ENCODE assay signal across 15 mouse cellular contexts in genomic region chr7:19328425-19328824, GRCm38 (mm10). TPM values are rescaled to one million over a fixed set of nuclear protein-coding genes. Genes with fewer than 3 reads are reported as not detected.
DNase-seq lines count a peak whose midpoint lies in the region; ATAC-seq and TF ChIP-seq lines count a peak whose summit lies in the region.
"Had no signal": no experiment of that assay in that cellular context is flagged by ENCODE, and none has a peak within 500 bp of the region (broad histone marks: within the 10 kb centered on the region; RNA-seq: fewer than 3 reads in every experiment).

No protein-coding gene starts in this region.

- TF ChIP-seq POLR2A in MEL (IDR thresholded peaks at IDR 0.05; ENCODE audit: control insufficient read depth in 1 of 2, insufficient read depth in 1 of 2, low read depth in 1 of 2, low read length in 2 of 2, poor library complexity in 1 of 2), result no peak

- no peak for DNase-seq in heart, postnatal 0 days (ENCODE audit: low spot score)
- DNase-seq in heart, postnatal 36 days, result no peak
- peak; percentile 22 for DNase-seq in lung, embryonic 14.5 days
- no peak for DNase-seq in lung, postnatal 4 days
- DNase-seq in MEL (ENCODE audit: low read depth, low spot score), result peak; percentile 57
- DNase-seq in splenic B cell, adult 2 months (ENCODE audit: low read depth, low spot score), result peak; percentile 60
- DNase-seq in midbrain, embryonic 11.5 days (ENCODE audit: low spot score, missing footprints), result no peak
- no peak for DNase-seq in left cerebral cortex, postnatal 4 days
- DNase-seq: cerebellum, adult 8-10 months; embryo, embryonic 11 days; layer of hippocampus, adult 9-11 months; lung, adult 18-20 months had no signal

- TF ChIP-seq CTCF in heart, postnatal 0 days (IDR thresholded peaks at IDR 0.05; ENCODE audit: low read depth), result peak; percentile 14; the same call in 1 of the 2 replicates
- peak; percentile 48 for TF ChIP-seq CTCF in lung, embryonic 14.5 days (IDR thresholded peaks at IDR 0.05; ENCODE audit: low read depth)
- peak in 2 of 3 experiments; percentile 43 to 48; a peak in 4 of 6 replicates for TF ChIP-seq CTCF in MEL (IDR thresholded peaks at IDR 0.05 in 2 of 3, conservative IDR thresholded peaks at IDR 0.05 in 1 of 3; ENCODE audit: control insufficient read depth in 1 of 3, insufficient read depth in 1 of 3, low read depth in 2 of 3, low read length in 3 of 3, poor library complexity in 1 of 3, severe bottlenecking in 1 of 3)

- peak; percentile 21; the same call in 1 of the 2 replicates for TF ChIP-seq RAD21 in MEL (IDR thresholded peaks at IDR 0.05; ENCODE audit: low read depth, low read length)

- intact Hi-C loops in heart, postnatal 36 days (cut with DNase I), result no loop called here
- intact Hi-C loops in left cerebral cortex, postnatal 4 days (cut with DNase I), result no loop called here

- H3K9me3 ChIP-seq in heart, postnatal 0 days (replicated peaks; ENCODE audit: control insufficient read depth, low read length), result no peaks in the 10 kb centered on the region
- H3K9me3 ChIP-seq in lung, embryonic 14.5 days (ENCODE audit: low read depth, low read length), result no peaks in the 10 kb centered on the region
- H3K9me3 ChIP-seq in MEL (replicated peaks; ENCODE audit: insufficient read depth, low read length), result no peaks in the 10 kb centered on the region
- no peaks in the 10 kb centered on the region for H3K9me3 ChIP-seq in midbrain, embryonic 11.5 days (ENCODE audit: control insufficient read depth, low read length)
- H3K9me3 ChIP-seq: heart, embryonic 15.5 days; hindbrain, embryonic 15.5 days had no signal

- H3K27ac ChIP-seq in heart, postnatal 0 days (ENCODE audit: low read depth), result no peak overlapping the region
- no peak overlapping the region for H3K27ac ChIP-seq in lung, embryonic 14.5 days (ENCODE audit: low read depth)
- H3K27ac ChIP-seq in MEL (ENCODE audit: control insufficient read depth, low read depth, low read length), result no peak overlapping the region
- H3K27ac ChIP-seq in midbrain, embryonic 11.5 days (ENCODE audit: low read depth, low read length), result no peak overlapping the region
- H3K27ac ChIP-seq: hindbrain, embryonic 15.5 days; kidney, embryonic 15.5 days had no signal

- no peak overlapping the region for H3K4me2 ChIP-seq in heart, postnatal 0 days (ENCODE audit: low read depth, low read length)
- no peak overlapping the region for H3K4me2 ChIP-seq in lung, embryonic 14.5 days
- H3K4me2 ChIP-seq in midbrain, embryonic 11.5 days, result no peak overlapping the region
- H3K4me2 ChIP-seq: heart, embryonic 15.5 days had no signal

- H3K4me1 ChIP-seq in heart, postnatal 0 days (ENCODE audit: control insufficient read depth, insufficient read depth), result peaks cover 18% of the 10 kb centered on the region
- H3K4me1 ChIP-seq in lung, embryonic 14.5 days (ENCODE audit: insufficient read depth), result peaks cover 11% of the 10 kb centered on the region
- peaks cover 10 to 23% of the 10 kb centered on the region in 2 experiments for H3K4me1 ChIP-seq in MEL (ENCODE audit: control insufficient read depth in 1 of 2, insufficient read depth in 2 of 2, low read length in 2 of 2)
- peaks cover 12% of the 10 kb centered on the region; the same call in 1 of the 2 replicates for H3K4me1 ChIP-seq in midbrain, embryonic 11.5 days (ENCODE audit: control insufficient read depth, insufficient read depth, low read length)

- H3K4me3 ChIP-seq in heart, postnatal 0 days (ENCODE audit: low read depth, low read length), result no peak overlapping the region
- no peak overlapping the region for H3K4me3 ChIP-seq in lung, embryonic 14.5 days (ENCODE audit: low read depth, low read length)
- H3K4me3 ChIP-seq in MEL (ENCODE audit: control insufficient read depth in 1 of 2, insufficient read depth in 1 of 2, low read depth in 2 of 2, low read length in 2 of 2), result no peak overlapping the region
- no peak overlapping the region for H3K4me3 ChIP-seq in midbrain, embryonic 11.5 days (ENCODE audit: low read depth, low read length)
- H3K4me3 ChIP-seq: heart, embryonic 15.5 days; hindbrain, embryonic 15.5 days; kidney, embryonic 15.5 days had no signal

- no peak overlapping the region for H3K9ac ChIP-seq in heart, postnatal 0 days (replicated peaks; ENCODE audit: low read depth, low read length)
- no peak overlapping the region for H3K9ac ChIP-seq in lung, embryonic 14.5 days
- H3K9ac ChIP-seq in MEL (ENCODE audit: control insufficient read depth, low read depth, low read length, poor library complexity, severe bottlenecking), result no peak overlapping the region
- no peak overlapping the region for H3K9ac ChIP-seq in midbrain, embryonic 11.5 days (ENCODE audit: low read length)
- H3K9ac ChIP-seq: kidney, embryonic 15.5 days had no signal

- H3K79me2 ChIP-seq in MEL (ENCODE audit: control insufficient read depth, insufficient read depth, low read length, poor library complexity), result no peaks in the 10 kb centered on the region

- no peaks in the 10 kb centered on the region for H3K36me3 ChIP-seq in heart, postnatal 0 days (replicated peaks; ENCODE audit: control insufficient read depth, insufficient read depth, low read length)
- H3K36me3 ChIP-seq in lung, embryonic 14.5 days (ENCODE audit: insufficient read depth), result no peaks in the 10 kb centered on the region
- H3K36me3 ChIP-seq in MEL (ENCODE audit: control insufficient read depth in 1 of 2, insufficient read depth in 2 of 2, low read length in 2 of 2), result peaks cover 0 to 18% of the 10 kb centered on the region in 2 experiments; a peak in 2 of 4 replicates
- H3K36me3 ChIP-seq in splenic B cell, adult 2 months (ENCODE audit: control insufficient read depth, insufficient read depth, low read length, poor library complexity, severe bottlenecking), result no peaks in the 10 kb centered on the region
- no peaks in the 10 kb centered on the region for H3K36me3 ChIP-seq in midbrain, embryonic 11.5 days (ENCODE audit: control insufficient read depth, insufficient read depth, low read length)
- H3K36me3 ChIP-seq: heart, embryonic 15.5 days; hindbrain, embryonic 15.5 days; kidney, embryonic 15.5 days had no signal

- TF ChIP-seq EP300 in heart, postnatal 0 days (IDR thresholded peaks at IDR 0.05; ENCODE audit: low read depth), result no peak
- no peak for TF ChIP-seq EP300 in MEL (IDR thresholded peaks at IDR 0.05; ENCODE audit: low read depth in 1 of 2, low read length in 2 of 2)

- ATAC-seq in heart, postnatal 0 days (ENCODE audit: insufficient read depth, low read depth), result no peak
- no peak for ATAC-seq in lung, embryonic 14.5 days (ENCODE audit: insufficient read depth)
- no peak for ATAC-seq in midbrain, embryonic 11.5 days (ENCODE audit: low FRiP score)

- no peaks in the 10 kb centered on the region for H3K27me3 ChIP-seq in heart, postnatal 0 days (ENCODE audit: control insufficient read depth, insufficient read depth, low read length)
- H3K27me3 ChIP-seq in lung, embryonic 14.5 days (ENCODE audit: insufficient read depth, low read length), result no peaks in the 10 kb centered on the region
- H3K27me3 ChIP-seq in MEL (ENCODE audit: control insufficient read depth in 1 of 2, insufficient read depth in 2 of 2, low read length in 2 of 2), result no peaks in the 10 kb centered on the region; a peak in 1 of 4 replicates
- no peaks in the 10 kb centered on the region for H3K27me3 ChIP-seq in splenic B cell, adult 2 months (ENCODE audit: control insufficient read depth, insufficient read depth, low read length, poor library complexity, severe bottlenecking)
- H3K27me3 ChIP-seq in midbrain, embryonic 11.5 days (ENCODE audit: control insufficient read depth, insufficient read depth, low read length), result no peaks in the 10 kb centered on the region
- H3K27me3 ChIP-seq: heart, embryonic 15.5 days; hindbrain, embryonic 15.5 days; kidney, embryonic 15.5 days had no signal

RNA-seq across cellular contexts. Expression of gene Ercc1, which starts 16.2 kb away (rescaled TPM):
- 26.2 and 40.5 TPM in 2 replicates for total RNA-seq in heart, postnatal 0 days (2014; rRNA removed; ENCODE audit: low replicate concordance)
- polyA plus RNA-seq in heart, postnatal 0 days (2015; fragmentation: Nextera tagmentation; extraction: Ambion mirVana), result 55.2 and 61.0 TPM in 2 replicates
- 10 to 100 TPM; 43.4 to 48.0 TPM for total RNA-seq in heart, postnatal 36 days (2021)
- 88.6 and 90.5 TPM in 2 replicates for polyA plus RNA-seq in lung, embryonic 14.5 days (2014; fragmentation: Nextera tagmentation; extraction: Ambion mirVana)
- 22.2 and 25.9 TPM in 2 replicates for total RNA-seq in MEL (2012; rRNA removed)
- polyA plus RNA-seq in MEL (2012; ENCODE audit: insufficient read depth in 1 of 2, insufficient read length in 2 of 2, low read depth in 1 of 2, low replicate concordance in 2 of 2, missing spikeins in 1 of 2), result 10 to 100 TPM in 1 of 2 experiments, not detected in 1; 37.5 TPM
- 111 and 118 TPM in 2 replicates for polyA plus RNA-seq in midbrain, embryonic 11.5 days (2014; fragmentation: Nextera tagmentation; extraction: Ambion mirVana)
- total RNA-seq in left cerebral cortex, postnatal 4 days (2021), result 10 to 100 TPM; 60.1 to 70.9 TPM

RNA-seq across cellular contexts. Expression of gene Fosb, which starts 18.6 kb away (rescaled TPM):
- total RNA-seq in heart, postnatal 0 days (2014; rRNA removed; ENCODE audit: low replicate concordance), result 0.39 and 0.80 TPM in 2 replicates
- 0.05 and 0.10 TPM in 2 replicates for polyA plus RNA-seq in heart, postnatal 0 days (2015; fragmentation: Nextera tagmentation; extraction: Ambion mirVana)
- under 1 TPM; 0.14 to 0.86 TPM for total RNA-seq in heart, postnatal 36 days (2021)
- not detected in 2 replicates for polyA plus RNA-seq in lung, embryonic 14.5 days (2014; fragmentation: Nextera tagmentation; extraction: Ambion mirVana)
- total RNA-seq in MEL (2012; rRNA removed), result 0.04 and 0.10 TPM in 2 replicates
- polyA plus RNA-seq in MEL (2012; ENCODE audit: insufficient read depth in 1 of 2, insufficient read length in 2 of 2, low read depth in 1 of 2, low replicate concordance in 2 of 2, missing spikeins in 1 of 2), result under 1 TPM in 1 of 2 experiments, not detected in 1; 0.49 TPM
- polyA plus RNA-seq in midbrain, embryonic 11.5 days (2014; fragmentation: Nextera tagmentation; extraction: Ambion mirVana), result 0.04 TPM in 1 of 2 replicates, not detected in the other
- total RNA-seq in left cerebral cortex, postnatal 4 days (2021), result 1 to 10 TPM; 1.2 to 1.3 TPM

RNA-seq across cellular contexts. Expression of gene Cd3eap, which starts 30.9 kb away (rescaled TPM):
- total RNA-seq in heart, postnatal 0 days (2014; rRNA removed; ENCODE audit: low replicate concordance), result 1.9 and 3.2 TPM in 2 replicates
- polyA plus RNA-seq in heart, postnatal 0 days (2015; fragmentation: Nextera tagmentation; extraction: Ambion mirVana), result 11.1 and 11.7 TPM in 2 replicates
- 10 to 100 TPM; 10.4 to 11.2 TPM for total RNA-seq in heart, postnatal 36 days (2021)
- 21.3 and 24.2 TPM in 2 replicates for polyA plus RNA-seq in lung, embryonic 14.5 days (2014; fragmentation: Nextera tagmentation; extraction: Ambion mirVana)
- total RNA-seq in MEL (2012; rRNA removed), result 26.2 and 43.9 TPM in 2 replicates
- polyA plus RNA-seq in MEL (2012; ENCODE audit: insufficient read depth in 1 of 2, insufficient read length in 2 of 2, low read depth in 1 of 2, low replicate concordance in 2 of 2, missing spikeins in 1 of 2), result 10 to 100 TPM in 1 of 2 experiments, not detected in 1; 49.8 TPM
- polyA plus RNA-seq in midbrain, embryonic 11.5 days (2014; fragmentation: Nextera tagmentation; extraction: Ambion mirVana), result 15.1 and 15.4 TPM in 2 replicates
- 10 to 100 TPM; 15.9 to 18.7 TPM for total RNA-seq in left cerebral cortex, postnatal 4 days (2021)

RNA-seq across cellular contexts. Expression of gene Ppp1r13l, which starts 31.1 kb away (rescaled TPM):
- total RNA-seq in heart, postnatal 0 days (2014; rRNA removed; ENCODE audit: low replicate concordance), result 11.8 and 13.5 TPM in 2 replicates
- 12.0 and 14.0 TPM in 2 replicates for polyA plus RNA-seq in heart, postnatal 0 days (2015; fragmentation: Nextera tagmentation; extraction: Ambion mirVana)
- 10 to 100 TPM; 35.8 to 44.2 TPM for total RNA-seq in heart, postnatal 36 days (2021)
- 5.4 and 7.9 TPM in 2 replicates for polyA plus RNA-seq in lung, embryonic 14.5 days (2014; fragmentation: Nextera tagmentation; extraction: Ambion mirVana)
- total RNA-seq in MEL (2012; rRNA removed), result 1.0 and 1.5 TPM in 2 replicates
- 10 to 100 TPM in 1 of 2 experiments, not detected in 1; 15.9 TPM for polyA plus RNA-seq in MEL (2012; ENCODE audit: insufficient read depth in 1 of 2, insufficient read length in 2 of 2, low read depth in 1 of 2, low replicate concordance in 2 of 2, missing spikeins in 1 of 2)
- polyA plus RNA-seq in midbrain, embryonic 11.5 days (2014; fragmentation: Nextera tagmentation; extraction: Ambion mirVana), result 3.0 and 3.2 TPM in 2 replicates
- 1 to 10 TPM; 6.0 to 6.4 TPM for total RNA-seq in left cerebral cortex, postnatal 4 days (2021)

RNA-seq across cellular contexts. Expression of gene Rtn2, which starts 46.0 kb away (rescaled TPM):
- total RNA-seq in heart, postnatal 0 days (2014; rRNA removed; ENCODE audit: low replicate concordance), result 80.7 and 108 TPM in 2 replicates
- 51.7 and 53.6 TPM in 2 replicates for polyA plus RNA-seq in heart, postnatal 0 days (2015; fragmentation: Nextera tagmentation; extraction: Ambion mirVana)
- total RNA-seq in heart, postnatal 36 days (2021), result 100 to 1,000 TPM; 137 to 148 TPM
- polyA plus RNA-seq in lung, embryonic 14.5 days (2014; fragmentation: Nextera tagmentation; extraction: Ambion mirVana), result 8.0 and 9.1 TPM in 2 replicates
- 0.27 and 0.52 TPM in 2 replicates for total RNA-seq in MEL (2012; rRNA removed)
- polyA plus RNA-seq in MEL (2012; ENCODE audit: insufficient read depth in 1 of 2, insufficient read length in 2 of 2, low read depth in 1 of 2, low replicate concordance in 2 of 2, missing spikeins in 1 of 2), result 1 to 10 TPM in 1 of 2 experiments, not detected in 1; 1.4 TPM
- 48.5 and 53.2 TPM in 2 replicates for polyA plus RNA-seq in midbrain, embryonic 11.5 days (2014; fragmentation: Nextera tagmentation; extraction: Ambion mirVana)
- total RNA-seq in left cerebral cortex, postnatal 4 days (2021), result 100 to 1,000 TPM; 154 to 161 TPM

Comparison
In these comparisons a context has a peak if more than half of its experiments do, and no peak if none do; other contexts are left out.
1. DNase-seq: peak in lung, embryonic 14.5 days (single experiment), MEL (single experiment) and splenic B cell, adult 2 months (single experiment); none in heart, postnatal 0 days (single experiment), heart, postnatal 36 days (0 of 2), lung, postnatal 4 days (0 of 2), midbrain, embryonic 11.5 days (single experiment) and left cerebral cortex, postnatal 4 days (single experiment).
2. Peak in every context shown above with its lines, with median percentiles within 50 percentile points of each other: CTCF ChIP-seq.